Mouse (Mus musculus): ENCODE measurements around the gene Chaf1a.

DNA sequence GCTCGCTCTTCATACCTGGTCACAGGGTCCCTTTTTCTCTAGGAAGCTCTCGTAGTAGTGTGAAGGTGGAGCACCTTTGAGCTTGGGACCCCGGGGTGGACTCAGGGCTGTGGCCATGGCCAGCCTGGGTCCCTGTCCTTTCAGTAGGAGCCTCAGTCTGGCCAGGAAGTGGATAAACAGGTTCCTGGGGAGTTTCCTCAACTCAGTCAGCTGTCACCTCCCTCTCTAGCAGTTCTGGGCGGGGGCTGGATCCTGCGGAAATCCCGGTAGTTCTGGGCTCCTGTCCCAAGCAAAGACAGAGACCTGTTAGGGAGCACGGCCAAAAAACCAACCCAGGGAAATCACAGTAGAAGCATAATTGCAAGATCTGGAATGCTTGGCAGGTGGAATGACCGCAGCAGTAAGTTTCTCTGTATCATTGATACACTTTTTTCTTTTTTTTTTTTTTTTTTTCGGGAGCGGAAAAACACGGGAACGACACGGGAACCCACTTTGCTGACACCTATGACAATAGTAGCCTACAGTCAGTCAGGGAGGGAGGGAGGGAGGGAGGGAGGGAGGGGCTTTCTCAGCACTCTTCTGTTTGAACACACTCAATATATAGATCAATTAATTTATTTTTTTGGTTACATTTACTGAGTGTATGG is 34.7 kb upstream of the Chaf1a start, which contains the start of the genes Stap2 and Mpnd:
- no peak for TF ChIP-seq CTCF (IDR thresholded peaks at IDR 0.05; ENCODE audit: insufficient read depth, low read length)
- peak; percentile 51; the same call in 1 of the 2 replicates for TF ChIP-seq POLR2A (IDR thresholded peaks at IDR 0.05; ENCODE audit: borderline replicate concordance, extremely low read depth, low read depth, low read length)
